Mouse (Mus musculus) ovary, adult 10 weeks (tissue): Measurements from ENCODE around the gene Alox8. TPM values are rescaled to one million over a fixed set of nuclear protein-coding genes. Genes with fewer than 3 reads are reported as not detected.

Source experiments
- polyA plus RNA-seq: library from polyadenylated mRNA; stranded (reverse); fragments of 350-450 nt; fragmentation: Illumina TruSeq; extraction: RNeasy Lipid Tissue Mini Kit (QIAGEN cat#74804); gene quantifications from one replicate; pipeline ENCODE4 v1.2.3, GENCODE M21; 2014

Gene Alox8
- not detected for polyA plus RNA-seq

DNA sequence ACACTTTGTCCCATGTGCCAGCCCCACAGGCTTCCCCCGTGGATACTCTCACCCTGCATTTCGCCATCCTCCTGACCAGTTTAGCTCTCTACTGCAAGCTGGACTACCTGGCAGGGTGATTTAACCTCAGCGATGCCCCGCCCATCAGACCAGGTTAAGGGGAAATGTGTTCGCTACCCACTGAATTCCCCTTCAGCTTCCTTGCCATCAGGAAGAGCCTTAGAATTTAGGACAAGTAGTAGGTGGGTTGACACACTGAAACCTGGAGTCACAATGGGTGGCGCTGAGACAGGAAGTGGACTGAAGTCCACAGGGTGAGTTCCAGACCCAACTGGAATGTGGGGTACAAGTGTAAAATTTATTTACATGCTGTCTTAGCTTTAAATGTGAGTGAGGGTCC lies at the start of gene Alox8:
Gene Alox8 (minus strand): TSS at position 101 of the 400 bp plus-strand sequence.

DNA sequence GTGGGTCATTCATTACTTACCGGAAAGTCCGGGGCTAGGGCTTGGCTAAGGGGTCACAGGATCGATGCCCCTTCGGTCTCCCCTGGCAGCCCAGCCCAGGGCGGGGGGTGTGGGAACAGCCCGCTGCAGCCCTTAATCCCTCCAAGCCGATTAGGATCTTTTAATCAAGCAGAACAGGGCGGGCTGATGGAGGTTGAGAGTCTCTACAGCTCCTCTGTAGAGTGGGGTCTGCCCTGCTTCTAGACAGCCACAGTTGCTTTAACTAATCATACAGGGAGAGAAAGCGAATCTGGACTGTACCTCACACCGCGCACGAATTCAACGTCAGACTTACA lies 39.2 kb upstream of the Alox8 start, which contains the start of gene Gucy2e:
Gene Gucy2e (minus strand): TSS at position 111 of the 335 bp plus-strand sequence.

GRCm38 (mm10) chr11:69156800-69157199 lies 40.8 kb downstream of the Alox8 start, which contains the start of gene Alox12b:
TSS of gene Alox12b (plus strand) at chr11:69156989.

Other genes with a start within 250 kb of the Alox8 start
- gene Arhgef15, start 240.4 kb downstream of the Alox8 start, polyA plus RNA-seq = 2.1 TPM
- 60.6 TPM for gene Slc25a35, start 229.7 kb downstream of the Alox8 start, polyA plus RNA-seq
- 5.8 TPM for gene Rangrf, start 222.7 kb downstream of the Alox8 start, polyA plus RNA-seq
- 12.1 TPM for gene Pfas, start 189.4 kb downstream of the Alox8 start, polyA plus RNA-seq
- 12.8 TPM for gene Ctc1, start 181.9 kb downstream of the Alox8 start, polyA plus RNA-seq
- 9.7 TPM for gene Aurkb, start 152.2 kb downstream of the Alox8 start, polyA plus RNA-seq
- 3.1 TPM for gene Borcs6, start 138.1 kb downstream of the Alox8 start, polyA plus RNA-seq
- 6.7 TPM for gene Tmem107, start 127.0 kb downstream of the Alox8 start, polyA plus RNA-seq
- 63.5 TPM for gene Vamp2, start 109.4 kb downstream of the Alox8 start, polyA plus RNA-seq
- gene Per1, start 102.6 kb downstream of the Alox8 start, polyA plus RNA-seq = 0.29 TPM
- not detected for gene Hes7, start 77.4 kb downstream of the Alox8 start, polyA plus RNA-seq
- gene 9130213A22Rik, start 75.3 kb downstream of the Alox8 start, polyA plus RNA-seq = not detected
- gene Aloxe3, start 71.9 kb downstream of the Alox8 start, polyA plus RNA-seq = not detected
- gene Alox12b, start 40.9 kb downstream of the Alox8 start, polyA plus RNA-seq = not detected
- 0.97 TPM for gene Gucy2e, start 39.2 kb upstream of the Alox8 start, polyA plus RNA-seq
- 2.4 TPM for gene Cntrob, start 125.9 kb upstream of the Alox8 start, polyA plus RNA-seq
- gene Trappc1, start 126.1 kb upstream of the Alox8 start, polyA plus RNA-seq = 40.0 TPM
- gene Kcnab3, start 128.4 kb upstream of the Alox8 start, polyA plus RNA-seq = 6.8 TPM
- gene Rnf227, start 142.6 kb upstream of the Alox8 start, polyA plus RNA-seq = 15.5 TPM
- 13.1 TPM for gene Chd3, start 171.6 kb upstream of the Alox8 start, polyA plus RNA-seq
- 3.6 TPM for gene Naa38, start 197.6 kb upstream of the Alox8 start, polyA plus RNA-seq
- gene Cyb5d1, start 197.8 kb upstream of the Alox8 start, polyA plus RNA-seq = 42.1 TPM
- gene Tmem88, start 200.4 kb upstream of the Alox8 start, polyA plus RNA-seq = 0.88 TPM
- gene Kdm6b, start 215.8 kb upstream of the Alox8 start, polyA plus RNA-seq = 8.6 TPM